Mouse (Mus musculus) lung, postnatal 0 days (tissue): ENCODE measurements around the gene Tfip11.

Experiments
- CTCF ChIP-seq: IDR thresholded peaks from 2 replicates; pipeline ENCODE4 v1.5.1; 2016; ENCODE audit warnings: antibody characterized with exemption, mild to moderate bottlenecking
- EP300 ChIP-seq: IDR thresholded peaks from 2 replicates; pipeline ENCODE4 v1.6.1; 2016; ENCODE audit warnings: antibody characterized with exemption, mild to moderate bottlenecking, control low read depth

- 0 out of 2 replicates have a peak, but pooled peaks have one; percentile 7 for TF ChIP-seq CTCF
- no peak for TF ChIP-seq EP300
Measured at GRCm38 (mm10) chr5:112343205-112343595, 17.0 kb downstream of the Tfip11 start.
